Mouse (Mus musculus): Measurements from ENCODE around the gene Rtn4. TPM values are rescaled to one million over a fixed set of nuclear protein-coding genes. Genes with fewer than 3 reads are reported as not detected.

The Rtn4 gene
- total and polyA plus RNA-seq, 3 experiments, result 46.5 to 202 (median 57.8) TPM

DNA sequence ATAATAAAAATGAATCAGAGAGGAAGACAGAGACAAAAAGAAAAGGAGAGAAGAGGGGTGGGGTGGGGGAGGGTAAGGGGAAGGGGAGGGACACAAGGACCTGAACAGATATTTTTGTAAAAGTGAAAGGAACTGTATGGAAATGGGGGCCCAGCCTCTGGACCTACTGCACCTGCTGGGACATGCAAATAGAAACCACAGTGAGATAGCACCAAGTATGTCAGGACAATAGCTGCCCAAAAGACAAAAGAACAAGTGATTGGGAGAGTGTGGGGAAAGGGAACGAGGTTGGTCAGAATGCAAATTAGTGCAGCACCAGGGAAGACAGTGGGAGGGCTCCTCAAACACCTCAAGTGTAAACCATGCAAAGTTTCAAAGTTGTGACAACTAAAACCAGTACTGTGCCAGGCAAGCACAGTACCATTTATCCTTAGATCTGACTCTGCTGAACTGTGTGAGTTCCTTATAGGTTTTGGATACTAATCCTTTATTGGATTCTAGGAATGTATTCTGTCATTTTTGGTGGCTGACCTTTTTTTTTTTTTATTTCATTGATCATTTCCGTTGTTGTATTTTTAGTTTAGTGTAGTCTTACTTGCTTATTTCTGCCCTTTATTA, 86.8 kb downstream of the Rtn4 start (continued):
- no peak for TF ChIP-seq JUND (IDR thresholded peaks at IDR 0.05; ENCODE audit: low read depth, low read length)
- no peak for TF ChIP-seq ZC3H11A (IDR thresholded peaks at IDR 0.05; ENCODE audit: low read depth, low read length)
- no peak for TF ChIP-seq TCF12 (IDR thresholded peaks at IDR 0.05; ENCODE audit: low read depth, low read length)

GRCm38 (mm10) chr11:29786583-29787219, 94.0 kb downstream of the Rtn4 start:
- peaks cover 16% of the 10 kb centered on the region in 2 experiments for H3K4me1 ChIP-seq (ENCODE audit: control insufficient read depth in 1 of 2, insufficient read depth in 2 of 2, low read length in 2 of 2)
- H3K79me2 ChIP-seq (ENCODE audit: control insufficient read depth, insufficient read depth, low read length, poor library complexity), result no peaks in the 10 kb centered on the region
- H3K36me3 ChIP-seq (ENCODE audit: control insufficient read depth in 1 of 2, insufficient read depth in 2 of 2, low read length in 2 of 2), result peaks cover 0 to 17% of the 10 kb centered on the region in 2 experiments; a peak in 2 of 4 replicates
- peak overlapping the region in 1 of 2 experiments; percentile 27; a peak in 2 of 4 replicates for H3K4me3 ChIP-seq (ENCODE audit: control insufficient read depth in 1 of 2, insufficient read depth in 1 of 2, low read depth in 2 of 2, low read length in 2 of 2)
- H3K27me3 ChIP-seq (ENCODE audit: control insufficient read depth in 1 of 2, insufficient read depth in 2 of 2, low read length in 2 of 2), result no peaks in the 10 kb centered on the region
- DNase-seq (ENCODE audit: low read depth, low spot score), result peak; percentile 94
- TF ChIP-seq MXI1 (IDR thresholded peaks at IDR 0.05; ENCODE audit: low read depth, low read length) (peak; percentile 78; the same call in 1 of the 2 replicates), MAFK (IDR thresholded peaks at IDR 0.05; ENCODE audit: borderline replicate concordance, low read depth, low read length) (peak; percentile 73; the same call in 1 of the 2 replicates), ELF1 (IDR thresholded peaks at IDR 0.05; ENCODE audit: low read depth, low read length) (0 out of 2 replicates have a peak, but pooled peaks have one; percentile 9), RCOR1 (IDR thresholded peaks at IDR 0.05; ENCODE audit: low read depth, low read length) (peak; percentile 99), ZC3H11A (IDR thresholded peaks at IDR 0.05; ENCODE audit: low read depth, low read length) (no peak; the same call in 1 of the 2 replicates), POLR2AphosphoS5 (IDR thresholded peaks at IDR 0.05; ENCODE audit: borderline replicate concordance, low read depth, low read length) (no peak), USF2 (IDR thresholded peaks at IDR 0.05; ENCODE audit: borderline replicate concordance in 1 of 2, insufficient read depth in 1 of 2, low read depth in 1 of 2, low read length in 2 of 2) (peak; percentile 18 to 72; a peak in 3 of 4 replicates), SMC3 (IDR thresholded peaks at IDR 0.05; ENCODE audit: low read depth, low read length) (peak; percentile 11; the same call in 1 of the 2 replicates), SIN3A (IDR thresholded peaks at IDR 0.05; ENCODE audit: low read length) (peak; percentile 91), JUND (IDR thresholded peaks at IDR 0.05; ENCODE audit: low read depth, low read length) (no peak), POLR2AphosphoS2 (IDR thresholded peaks at IDR 0.05; ENCODE audit: low read length) (no peak), ETS1 (IDR thresholded peaks at IDR 0.05; ENCODE audit: low read depth, low read length) (peak; percentile 91), MAZ (IDR thresholded peaks at IDR 0.05; ENCODE audit: low read depth, low read length) (0 out of 2 replicates have a peak, but pooled peaks have one; percentile 45), GATA1 (IDR thresholded peaks at IDR 0.05; ENCODE audit: low read depth, low read length) (peak; percentile 75), MAX (IDR thresholded peaks at IDR 0.05; ENCODE audit: low read length) (peak; percentile 86), RAD21 (IDR thresholded peaks at IDR 0.05; ENCODE audit: low read depth, low read length) (peak; percentile 0; the same call in 1 of the 2 replicates), BHLHE40 (IDR thresholded peaks at IDR 0.05; ENCODE audit: borderline replicate concordance, low read depth, low read length) (peak; percentile 82), HCFC1 (IDR thresholded peaks at IDR 0.05; ENCODE audit: low read depth, low read length) (no peak), MEF2A (IDR thresholded peaks at IDR 0.05; ENCODE audit: extremely low read depth, insufficient replicate concordance, low read depth, low read length, poor library complexity, severe bottlenecking) (peak; percentile 36; the same call in 1 of the 2 replicates), ZMIZ1 (IDR thresholded peaks at IDR 0.05; ENCODE audit: low read depth, low read length) (no peak), USF1 (IDR thresholded peaks at IDR 0.05; ENCODE audit: low read depth, low read length) (peak; percentile 95), EP300 (IDR thresholded peaks at IDR 0.05; ENCODE audit: low read depth in 1 of 2, low read length in 2 of 2) (peak; percentile 85 to 86), TAL1 (IDR thresholded peaks at IDR 0.05; ENCODE audit: low read length) (peak; percentile 63), TCF12 (IDR thresholded peaks at IDR 0.05; ENCODE audit: low read depth, low read length) (peak; percentile 88), MYC (IDR thresholded peaks at IDR 0.05; ENCODE audit: low read depth, low read length) (peak; percentile 72)
- H3K9ac ChIP-seq (ENCODE audit: control insufficient read depth, low read depth, low read length, poor library complexity, severe bottlenecking), result no peak overlapping the region
- no peaks in the 10 kb centered on the region for H3K9me3 ChIP-seq (replicated peaks; ENCODE audit: insufficient read depth, low read length)
- peak overlapping the region; percentile 12 for H3K27ac ChIP-seq (ENCODE audit: control insufficient read depth, low read depth, low read length)

Data from MEL (cell line).